Mouse (Mus musculus) liver, postnatal 0 days (tissue): ENCODE measurements at regions not wholly inside any gene's neighbourhood (a gene's known extent, or its start where the extent isn't known, plus 50 kb on each side); places are given as distances from the start of the nearest gene placed in this dataset.
"Not testable (repeated sequence)": the region's sequence is repeated elsewhere in the genome, so short reads cannot be mapped to it uniquely, and the experiment has no call there.

Source experiments
- CTCF ChIP-seq: sonication (generic); IDR thresholded peaks from 2 replicates; pipeline ENCODE4 v1.5.1; 2016; ENCODE audit warnings: antibody characterized with exemption, low read depth
- EP300 ChIP-seq: IDR thresholded peaks from 2 replicates; pipeline ENCODE4 v1.6.1; 2016; ENCODE audit warnings: antibody characterized with exemption, low read depth, mild to moderate bottlenecking

- TF ChIP-seq CTCF, EP300: not testable (repeated sequence)
Observed at GRCm38 (mm10) chr14:96601092-96601491, 82.2 kb upstream of the Klhl1 start.
